Mouse (Mus musculus) liver, embryonic 14.5 days (tissue): ENCODE data around the gene Nt5c2. TPM values are rescaled to one million over a fixed set of nuclear protein-coding genes. Genes with fewer than 3 reads are reported as not detected.

Experiments
- ATAC-seq: fragments of 200-750 bp; cut with Nextera tagmentation; 2 replicates; pipeline ENCODE4 v1.8.0; 2017; ENCODE audit warnings: moderate number of reproducible peaks, mild to moderate bottlenecking, moderate library complexity; ENCODE audit not compliant: insufficient read depth
- DNase-seq, 3 experiments: peaks; one replicate each; pipeline ENCODE4 v3.0.0-alpha.2; 2012 to 2013; ENCODE audit warnings: low read depth in 3 of 3, low spot score in 3 of 3
- H3K27ac ChIP-seq: fragments of 300-500 bp; sonication (generic); 2 replicates; pipeline ENCODE4 v1.5.1; 2014; ENCODE audit warnings: moderate library complexity, mild to moderate bottlenecking, control low read depth, inconsistent platforms
- H3K27me3 ChIP-seq: fragments of 300-500 bp; sonication (generic); 2 replicates; pipeline ENCODE4 v1.6.1; 2014; ENCODE audit warnings: mild to moderate bottlenecking, low read length, moderate library complexity; ENCODE audit not compliant: control insufficient read depth, insufficient read depth
- H3K36me3 ChIP-seq: fragments of 300-500 bp; sonication (generic); replicated peaks from 2 replicates; pipeline ENCODE4 v1.6.1; 2014; ENCODE audit warnings: low read depth; ENCODE audit not compliant: control insufficient read depth, insufficient read depth
- H3K4me1 ChIP-seq, 2 experiments: fragments of 200-500 bp in 1 of 2; fragments of 300-500 bp in 1 of 2; sonication (generic) in 1 of 2; replicated peaks; 2 replicates each; pipeline ENCODE4 v1.6.1; 2012 to 2014; ENCODE audit warnings: antibody characterized with exemption in 1 of 2, inconsistent platforms in 1 of 2, low read length in 1 of 2; ENCODE audit not compliant: control insufficient read depth in 2 of 2, insufficient read depth in 2 of 2
- H3K4me2 ChIP-seq: fragments of 300-500 bp; sonication (generic); 2 replicates; pipeline ENCODE4 v1.6.1; 2014; ENCODE audit warnings: low read depth, mild to moderate bottlenecking, control low read depth, moderate library complexity
- H3K4me3 ChIP-seq, 2 experiments: fragments of 200-500 bp in 1 of 2; fragments of 300-500 bp in 1 of 2; sonication (generic) in 1 of 2; 2 replicates each; pipeline ENCODE4 v1.5.1; 2012 to 2014; ENCODE audit warnings: low read depth in 2 of 2, low read length in 2 of 2, mild to moderate bottlenecking in 2 of 2, control low read depth in 1 of 2, inconsistent platforms in 1 of 2, moderate library complexity in 1 of 2; ENCODE audit not compliant: insufficient read depth in 1 of 2
- H3K9ac ChIP-seq: fragments of 300-500 bp; sonication (generic); replicated peaks from 2 replicates; pipeline ENCODE4 v1.6.1; 2014; ENCODE audit warnings: mild to moderate bottlenecking, control low read depth, moderate library complexity
- H3K9me3 ChIP-seq: fragments of 300-500 bp; sonication (generic); 2 replicates; pipeline ENCODE4 v1.6.1; 2016; ENCODE audit warnings: low read length, mixed read lengths; ENCODE audit not compliant: control insufficient read depth
- CTCF ChIP-seq: IDR thresholded peaks from 2 replicates; pipeline ENCODE4 v1.5.1; 2016; ENCODE audit warnings: antibody characterized with exemption, low read depth, control low read depth
- EP300 ChIP-seq: IDR thresholded peaks from 2 replicates; pipeline ENCODE4 v1.6.1; 2016; ENCODE audit warnings: antibody characterized with exemption, low read depth
- WGBS: fragments of 180-500 bp; shearing (Covaris S2); extraction: QIAGEN DNeasy Blood & Tissue Kit; methylation state at CpG from one replicate; pipeline ENCODE4 v1.1.7; 2014; ENCODE audit not compliant: insufficient replicate concordance; 5-methylcytosine and 5-hydroxymethylcytosine counted together
- polyA plus RNA-seq, 2 experiments: library from polyadenylated mRNA; depleted of rRNA in 1 of 2; stranded (reverse) in 1 of 2; unstranded in 1 of 2; fragments of >200 nt; fragmentation: Nextera tagmentation in 1 of 2; extraction: Ambion mirVana in 1 of 2; gene quantifications; 2 replicates each; pipeline versions ENCODE4 v1.2.1 to v1.2.3; 2012 to 2014

The Nt5c2 gene
- polyA plus RNA-seq, 2 experiments = 14.9 to 45.0 TPM

GRCm38 (mm10) chr19:47050271-47051032 lies 35.5 kb upstream of the Nt5c2 start, which contains the start of gene Pcgf6:
Gene Pcgf6 (minus strand): TSS chr19:47050906.
- under 1% methylated on average over 69 of the region's 75 CpGs for WGBS

DNA sequence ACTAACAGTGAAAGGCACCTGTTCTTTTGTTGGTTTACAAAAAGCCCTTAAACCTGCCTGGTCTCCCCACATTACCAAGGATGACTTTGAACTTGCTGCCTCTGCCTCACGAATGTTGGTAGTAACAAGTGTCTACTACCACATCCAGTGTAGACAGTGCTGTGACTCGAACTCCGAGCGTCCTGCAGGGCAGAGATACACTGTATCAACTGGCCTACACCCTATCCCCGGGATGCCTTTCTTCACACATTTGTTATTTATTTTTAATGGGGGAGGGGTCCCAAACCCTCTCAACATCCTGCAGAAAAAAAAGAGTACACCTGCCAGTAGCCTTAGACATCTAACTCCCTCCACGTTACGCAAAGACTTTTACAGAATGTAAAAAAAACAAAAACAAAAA lies 34.9 kb upstream of the Nt5c2 start:
- H3K9ac ChIP-seq = peak overlapping the region; percentile 84
- DNase-seq (no peak), ATAC-seq (peak; percentile 29; the same call in 1 of the 2 replicates)
- H3K9me3 ChIP-seq = no peaks in the 10 kb centered on the region
- TF ChIP-seq CTCF = no peak
- no peak for TF ChIP-seq EP300
- peaks cover 15% of the 10 kb centered on the region in 2 experiments for H3K4me1 ChIP-seq
- peak overlapping the region; percentile 99 for H3K4me2 ChIP-seq
- 0 out of 2 replicates have a peak overlapping the region, but pooled peaks have one; percentile 73 for H3K27ac ChIP-seq
- H3K4me3 ChIP-seq = peak overlapping the region; percentile 89 to 95
- H3K27me3 ChIP-seq = no peaks in the 10 kb centered on the region
- peaks cover 5% of the 10 kb centered on the region for H3K36me3 ChIP-seq
- WGBS = 5% methylated on average over 7 of the region's 7 CpGs

More at GRCm38 (mm10) chr19:47050271-47051032, 35.5 kb upstream of the Nt5c2 start, which contains the start of gene Pcgf6:
- TF ChIP-seq EP300 = no peak
- TF ChIP-seq CTCF = 0 out of 2 replicates have a peak, but pooled peaks have one; percentile 4
- peak within 1 kb of the TSS; percentile 84 for H3K9ac ChIP-seq
- H3K4me2 ChIP-seq = peak within 1 kb of the TSS; percentile 99
- H3K9me3 ChIP-seq = no peaks in the 10 kb centered on the region
- H3K27me3 ChIP-seq = no peaks in the 10 kb centered on the region
- ATAC-seq (peak; percentile 81), DNase-seq (peak; percentile 50 to 65 (median 56))
- peak within 1 kb of the TSS; percentile 89 to 95 for H3K4me3 ChIP-seq
- H3K36me3 ChIP-seq = peaks cover 5% of the 10 kb centered on the region
- peak within 1 kb of the TSS; percentile 73 for H3K27ac ChIP-seq
- peaks cover 15% of the 10 kb centered on the region in 2 experiments for H3K4me1 ChIP-seq

DNA sequence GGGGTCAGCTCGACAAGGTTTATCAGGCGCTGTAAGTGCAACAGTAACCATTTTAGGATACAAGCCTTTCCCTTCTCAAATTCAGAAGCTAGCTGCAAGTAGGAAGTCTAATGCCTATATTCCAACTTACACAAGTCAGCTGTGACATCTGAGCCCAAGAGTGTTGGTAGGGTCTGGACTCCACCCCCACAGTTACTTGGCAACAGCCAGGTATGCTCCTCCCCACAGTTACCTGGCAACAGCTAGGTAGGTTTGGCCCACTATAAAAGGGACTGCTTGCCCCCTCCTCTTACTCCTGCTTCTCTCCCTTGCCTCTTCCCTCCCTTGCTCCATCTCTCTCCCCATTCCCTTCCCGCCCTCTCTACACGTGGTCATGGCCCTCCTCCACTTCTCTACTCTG lies 34.1 kb upstream of the Nt5c2 start:
- Histone ChIP-seq H3K4me1 (peaks cover 15% of the 10 kb centered on the region in 2 experiments), H3K4me2 (peak overlapping the region; percentile 99), H3K27me3 (no peaks in the 10 kb centered on the region), H3K36me3 (peaks cover 5% of the 10 kb centered on the region), H3K9me3 (no peaks in the 10 kb centered on the region), H3K4me3 (no peak overlapping the region; a peak in 1 of 4 replicates), H3K27ac (no peak overlapping the region), H3K9ac (no peak overlapping the region; the same call in 1 of the 2 replicates)
- no peak for DNase-seq
- 71% methylated on average over 4 of the region's 4 CpGs for WGBS
- no peak for ATAC-seq
- TF ChIP-seq EP300 (no peak), CTCF (no peak)

- peaks cover 13 to 15% of the 10 kb centered on the region in 2 experiments for H3K4me1 ChIP-seq
- peaks cover 5% of the 10 kb centered on the region for H3K36me3 ChIP-seq
- no peaks in the 10 kb centered on the region for H3K9me3 ChIP-seq
- ATAC-seq (no peak), DNase-seq (no peak)
- H3K27ac ChIP-seq = no peak overlapping the region
- 76% methylated on average over 13 of the region's 13 CpGs for WGBS
- TF ChIP-seq EP300 (no peak), CTCF (no peak)
- no peaks in the 10 kb centered on the region for H3K27me3 ChIP-seq
- H3K4me2 ChIP-seq = no peak overlapping the region
- no peak overlapping the region for H3K9ac ChIP-seq
- H3K4me3 ChIP-seq = no peak overlapping the region
Measured at GRCm38 (mm10) chr19:47047236-47047833, 32.4 kb upstream of the Nt5c2 start.

DNA sequence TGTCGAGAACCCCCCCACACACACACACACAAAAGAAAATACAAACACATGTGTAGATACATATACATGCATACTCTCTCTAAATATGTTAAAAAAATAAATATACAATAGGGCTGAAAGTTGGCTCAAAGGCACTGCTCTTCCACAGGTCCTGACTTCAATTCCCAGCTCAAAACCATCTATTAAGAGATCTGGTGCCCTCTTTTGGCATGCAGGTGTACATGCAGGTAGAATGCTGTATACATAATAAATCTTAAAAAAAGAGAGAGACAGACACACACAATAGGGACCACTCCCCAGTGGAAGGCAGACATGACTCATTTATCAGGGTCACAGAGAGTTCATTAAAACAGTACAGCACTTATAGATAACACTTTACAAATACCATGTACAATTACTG lies 31.4 kb upstream of the Nt5c2 start:
- H3K36me3 ChIP-seq = peaks cover 5% of the 10 kb centered on the region

More for the DNA sequence above, 31.4 kb upstream of the Nt5c2 start:
- no peak overlapping the region for H3K4me2 ChIP-seq
- peaks cover 13 to 15% of the 10 kb centered on the region in 2 experiments for H3K4me1 ChIP-seq
- H3K27ac ChIP-seq = no peak overlapping the region
- H3K27me3 ChIP-seq = no peaks in the 10 kb centered on the region
- TF ChIP-seq EP300 = no peak
- peak; percentile 37; the same call in 1 of the 2 replicates for TF ChIP-seq CTCF
- DNase-seq (no peak), ATAC-seq (no peak)
- H3K4me3 ChIP-seq = no peak overlapping the region
- no peaks in the 10 kb centered on the region for H3K9me3 ChIP-seq
- 86% methylated on average over 1 of the region's 1 CpGs for WGBS
- H3K9ac ChIP-seq = no peak overlapping the region
